Mouse (Mus musculus) cerebellum, postnatal 14 days (tissue): Measurements from ENCODE around the gene Ggt5.

Source experiments
- DNase-seq, 2 experiments: peaks; one replicate each; pipeline ENCODE4 v3.0.0; 2021; ENCODE audit warnings: mixed read lengths in 2 of 2

Ggt5 gene

DNA sequence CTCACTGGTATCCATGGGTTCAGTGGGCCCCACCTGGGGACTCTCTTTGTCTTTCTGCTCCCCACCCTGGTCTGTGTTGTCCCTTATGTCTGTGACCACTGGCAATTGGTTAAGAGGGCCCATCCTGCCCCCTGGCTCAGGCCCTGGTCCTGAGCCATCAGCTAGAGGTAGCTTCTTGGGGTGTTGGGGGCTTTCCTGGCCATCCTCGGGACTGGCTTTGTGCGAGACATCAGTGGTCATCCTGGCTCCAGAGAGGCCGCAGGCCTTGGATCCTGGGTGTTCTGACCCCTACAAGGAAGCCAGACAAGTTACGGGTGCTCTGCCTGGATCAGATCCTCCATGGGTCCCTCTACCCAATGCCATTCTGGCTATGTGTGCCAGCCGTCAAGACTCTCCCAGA, 68.0 kb downstream of the Ggt5 start:
- no peak for DNase-seq

- DNase-seq, result no peak
Measured at GRCm38 (mm10) chr10:75657772-75658171, 68.6 kb downstream of the Ggt5 start.

GRCm38 (mm10) chr10:75661381-75661780, 72.2 kb downstream of the Ggt5 start:
- peak; percentile 76 to 77 for DNase-seq

- no peak for DNase-seq
Measured at GRCm38 (mm10) chr10:75661876-75662275, 72.7 kb downstream of the Ggt5 start.

- peak; percentile 83 to 90 for DNase-seq
Measured at GRCm38 (mm10) chr10:75662575-75662974, 73.4 kb downstream of the Ggt5 start.

DNA sequence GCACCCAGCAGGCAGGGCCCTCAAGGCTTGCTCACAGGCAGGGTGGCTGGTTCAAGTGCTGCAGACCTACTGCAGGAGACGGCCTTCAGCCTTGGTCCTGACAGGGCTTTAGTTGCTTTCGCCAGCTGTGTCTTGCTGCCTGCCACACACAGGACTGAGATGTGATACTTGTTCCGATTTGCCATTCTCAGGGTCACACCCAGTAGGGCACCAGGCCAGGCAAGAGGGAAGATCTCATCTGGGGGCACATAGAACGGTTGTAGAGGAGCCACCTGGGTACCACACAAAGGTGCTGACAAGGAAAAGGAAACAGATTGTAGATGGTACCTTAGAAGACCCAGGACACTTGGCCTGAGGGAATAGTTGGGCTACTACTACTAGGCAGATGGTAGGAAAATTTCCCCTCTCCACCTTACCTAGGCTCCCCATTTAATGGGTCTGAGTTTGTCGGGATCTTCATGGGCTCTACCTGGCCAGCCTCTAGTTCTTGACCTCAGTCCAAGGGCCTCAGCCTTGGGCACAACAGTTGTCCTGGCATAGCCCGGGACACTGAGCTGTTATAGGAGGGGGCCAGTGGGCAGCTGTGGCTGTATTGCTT, 75.6 kb downstream of the Ggt5 start:
- DNase-seq, result peak; percentile 44 to 57

DNA sequence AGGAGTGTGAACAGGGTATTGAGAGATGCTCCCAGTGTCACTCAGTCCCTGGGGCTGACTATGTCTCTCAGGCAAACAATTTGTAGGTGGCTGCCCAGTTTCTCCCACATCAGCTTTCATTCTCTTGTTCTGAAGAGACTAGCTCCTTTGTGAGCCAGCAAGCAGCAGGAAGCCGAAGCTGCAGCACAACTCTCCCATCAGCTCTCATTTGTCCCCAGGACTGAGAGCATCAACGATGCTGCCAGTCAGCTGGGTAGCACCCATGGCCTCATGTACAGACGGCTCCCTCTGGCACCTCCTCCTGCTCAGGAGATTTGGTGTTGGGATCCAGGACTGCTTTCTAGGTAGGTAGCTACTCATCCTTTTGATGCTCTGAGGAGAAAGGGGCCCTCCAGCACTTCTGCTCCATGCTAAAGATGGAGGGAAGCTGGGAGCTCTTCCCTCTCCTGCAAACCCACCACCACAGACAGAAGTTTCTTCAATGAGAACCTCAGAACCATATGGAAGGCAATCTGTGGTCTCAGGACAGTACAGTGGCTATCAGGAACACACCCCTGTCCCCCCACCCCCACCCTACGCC, 77.4 kb downstream of the Ggt5 start:
- peak in 1 of 2 experiments; percentile 61 for DNase-seq
